Mouse (Mus musculus) small intestine, adult 2 months (tissue): ENCODE data around the gene Rfx3.

Experiments used
- CTCF ChIP-seq: fragments of 200-500 bp; IDR thresholded peaks from 2 replicates; pipeline ENCODE4 v1.5.1; 2012; ENCODE audit warnings: low read depth, mild to moderate bottlenecking, control low read depth, inconsistent platforms, low read length, moderate library complexity, mixed read lengths; ENCODE audit not compliant: insufficient replicate concordance, insufficient read length; ENCODE audit errors: extremely low read depth
- POLR2A ChIP-seq: fragments of 200-500 bp; IDR thresholded peaks from 2 replicates; pipeline ENCODE4 v1.6.1; 2012; ENCODE audit warnings: low read depth, mild to moderate bottlenecking, control low read depth, inconsistent platforms, low read length, moderate library complexity

GRCm38 (mm10) chr19:27759347-27759746, 251.6 kb downstream of the Rfx3 start:
- TF ChIP-seq CTCF (no peak), POLR2A (no peak)
